Mouse (Mus musculus) liver, embryonic 14.5 days (tissue): ENCODE measurements around the gene Alx3.

Experiments
- CTCF ChIP-seq: IDR thresholded peaks from 2 replicates; pipeline ENCODE4 v1.5.1; 2016; ENCODE audit warnings: antibody characterized with exemption, low read depth, control low read depth
- EP300 ChIP-seq: IDR thresholded peaks from 2 replicates; pipeline ENCODE4 v1.6.1; 2016; ENCODE audit warnings: antibody characterized with exemption, low read depth

GRCm38 (mm10) chr3:107626751-107627150 is 31.9 kb downstream of the Alx3 start:
- TF ChIP-seq EP300 (no peak), CTCF (no peak)
